Mouse (Mus musculus): ENCODE results near the gene Crocc2. TPM values are rescaled to one million over a fixed set of nuclear protein-coding genes. Genes with fewer than 3 reads are reported as not detected.

Gene Crocc2
- total RNA-seq, 2 experiments from 2014 or later, result 0.06 to 0.15 TPM

DNA sequence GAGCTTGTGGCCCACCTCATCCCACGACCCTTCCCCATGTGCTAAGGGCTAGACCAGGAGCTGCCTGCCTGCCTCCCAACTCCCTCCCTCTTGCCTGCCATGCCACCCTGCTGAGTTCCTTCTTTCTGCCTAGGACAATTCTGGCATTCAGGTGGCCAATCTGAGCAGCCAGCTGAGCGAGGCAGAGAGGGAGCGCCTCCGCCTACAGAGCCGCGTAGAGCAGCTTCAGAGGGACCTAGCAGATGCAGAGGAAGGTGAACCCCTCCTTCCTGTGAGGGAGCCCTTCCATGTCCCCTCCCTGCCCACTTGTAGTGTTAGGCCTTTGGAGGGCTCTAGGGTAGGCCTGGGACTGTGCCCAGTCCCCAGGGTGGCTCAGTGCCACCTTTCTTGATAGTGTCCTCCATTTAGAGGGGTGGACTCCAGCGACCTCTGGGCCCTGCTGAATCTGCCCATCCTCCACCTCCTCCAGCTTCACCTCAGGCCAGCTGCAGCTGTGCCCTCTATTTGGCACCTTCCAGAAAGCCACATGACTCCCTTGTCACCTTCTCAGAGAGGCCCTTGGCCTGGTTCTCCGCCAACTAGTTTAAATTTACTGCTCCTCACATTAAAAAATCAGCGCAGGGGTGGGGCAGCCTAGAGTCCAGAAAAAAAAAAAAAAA, 48.4 kb downstream of the Crocc2 start:
- DNase-seq, result peak; percentile 35

DNA sequence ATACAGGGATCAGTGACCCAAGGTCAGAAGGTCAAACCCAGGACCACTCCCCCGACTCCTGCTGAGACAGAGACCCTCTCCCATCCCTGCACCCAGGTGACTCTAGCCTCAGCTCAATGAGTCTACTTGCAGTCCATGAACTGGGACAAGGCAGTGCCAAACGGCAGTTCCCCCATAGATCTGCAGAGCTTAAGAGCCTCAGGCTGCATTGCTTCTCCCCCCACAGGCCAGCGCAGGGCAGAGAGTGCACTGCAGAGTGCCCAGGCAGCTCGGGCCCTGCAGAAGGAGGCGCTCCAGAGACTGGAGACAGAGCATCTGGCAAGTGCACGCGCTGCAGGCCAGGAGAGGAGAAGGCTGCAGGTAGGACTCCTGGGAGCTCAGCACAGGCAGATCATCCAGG, 49.0 kb downstream of the Crocc2 start:
- DNase-seq, result no peak

DNA sequence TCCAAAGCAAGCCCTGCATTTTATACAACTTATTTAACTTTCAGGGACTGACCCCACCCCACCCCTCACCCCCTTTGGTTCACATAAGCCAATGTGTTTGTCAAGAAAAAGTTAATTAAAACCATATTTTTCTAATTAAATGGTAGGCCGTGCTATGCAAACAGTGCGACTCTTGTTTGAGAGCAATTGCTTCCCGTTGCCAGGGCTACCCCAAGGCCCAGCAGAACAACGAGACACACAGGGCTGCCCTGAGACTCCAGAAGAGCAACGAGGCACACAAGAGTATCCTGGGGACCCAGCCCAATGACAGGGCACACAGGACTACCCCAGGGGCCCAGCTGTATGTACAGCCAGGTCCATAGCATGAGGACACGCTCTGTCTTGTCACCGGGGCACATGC, 52.3 kb downstream of the Crocc2 start:
- DNase-seq, result no peak

DNA sequence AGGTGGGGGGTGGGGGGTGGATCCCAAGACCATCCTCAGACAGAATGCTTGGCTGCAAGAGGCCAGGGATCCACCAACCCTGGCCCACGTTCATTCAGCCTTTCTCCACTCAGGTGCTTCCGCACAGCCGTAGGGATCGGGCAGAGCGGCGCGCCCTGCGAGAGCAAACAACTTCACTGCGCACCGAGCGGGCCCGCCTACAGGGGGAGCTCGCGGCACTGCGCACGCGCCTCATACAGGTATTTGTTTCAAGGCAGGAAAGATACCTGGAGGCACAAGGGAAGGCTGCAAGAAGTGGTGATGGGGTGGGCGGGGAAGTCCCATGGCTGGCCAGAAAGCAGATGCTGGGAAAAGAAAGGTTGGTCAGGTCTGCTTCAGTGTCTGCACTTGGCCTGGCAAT, 55.4 kb downstream of the Crocc2 start:
- peak; percentile 77 for DNase-seq

DNA sequence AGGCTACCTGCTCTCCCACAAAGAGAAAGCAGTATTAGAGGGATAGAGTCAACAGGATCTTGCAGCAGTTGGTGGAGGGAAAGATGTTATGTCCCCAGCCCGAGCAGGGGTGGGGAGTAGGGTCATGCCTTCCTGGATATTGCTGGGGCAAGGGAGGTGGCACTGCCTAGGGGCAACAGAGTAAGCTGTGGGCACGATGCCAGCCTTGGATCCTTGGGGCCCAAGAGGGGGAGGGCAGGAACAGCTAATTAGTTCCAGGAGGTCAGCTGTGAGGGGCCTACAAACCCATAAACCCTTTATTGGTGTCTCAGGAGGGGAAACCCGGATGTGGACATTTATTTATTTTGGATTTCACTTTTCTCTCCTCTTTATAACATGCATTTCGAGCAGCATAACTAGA, 56.7 kb downstream of the Crocc2 start:
- no peak for DNase-seq

DNA sequence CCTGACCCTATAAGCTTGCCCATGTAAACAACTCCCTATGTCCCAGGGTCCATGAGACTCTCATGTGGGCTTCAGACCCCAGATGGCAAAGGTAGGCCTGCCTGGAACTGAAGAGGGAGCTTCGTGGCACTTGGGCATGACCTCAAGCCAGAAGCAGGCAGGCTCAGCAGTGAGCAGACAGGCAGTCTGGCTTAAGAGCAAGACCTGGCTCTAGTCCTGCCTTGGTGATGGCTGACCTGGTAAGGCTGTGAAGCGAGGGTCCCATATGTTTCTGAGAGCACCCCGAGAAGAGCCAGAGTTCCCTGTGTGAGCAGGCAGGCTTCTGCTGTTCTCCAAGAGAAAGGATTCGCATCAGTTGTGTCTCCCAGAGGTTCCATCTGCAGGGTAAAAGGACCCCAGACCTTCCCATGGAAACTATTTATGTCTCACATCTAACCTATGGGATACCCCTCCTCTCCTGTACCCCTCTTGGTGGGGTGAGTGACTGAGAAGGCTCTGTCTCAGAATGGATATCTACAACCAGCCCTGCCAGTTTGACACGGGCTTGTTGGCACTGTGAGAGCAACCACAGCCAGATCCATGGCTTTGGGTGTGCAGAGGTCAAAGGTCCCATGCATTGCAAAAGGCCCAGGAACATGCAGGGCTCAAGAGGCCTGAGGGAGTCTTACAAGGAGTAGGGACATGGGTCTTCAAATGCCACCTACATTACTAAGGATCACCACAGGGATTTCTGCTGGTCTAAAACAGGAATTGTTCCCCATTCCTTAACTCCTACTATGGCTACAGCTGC, 57.4 kb downstream of the Crocc2 start:
- peak; percentile 65 for DNase-seq

DNA sequence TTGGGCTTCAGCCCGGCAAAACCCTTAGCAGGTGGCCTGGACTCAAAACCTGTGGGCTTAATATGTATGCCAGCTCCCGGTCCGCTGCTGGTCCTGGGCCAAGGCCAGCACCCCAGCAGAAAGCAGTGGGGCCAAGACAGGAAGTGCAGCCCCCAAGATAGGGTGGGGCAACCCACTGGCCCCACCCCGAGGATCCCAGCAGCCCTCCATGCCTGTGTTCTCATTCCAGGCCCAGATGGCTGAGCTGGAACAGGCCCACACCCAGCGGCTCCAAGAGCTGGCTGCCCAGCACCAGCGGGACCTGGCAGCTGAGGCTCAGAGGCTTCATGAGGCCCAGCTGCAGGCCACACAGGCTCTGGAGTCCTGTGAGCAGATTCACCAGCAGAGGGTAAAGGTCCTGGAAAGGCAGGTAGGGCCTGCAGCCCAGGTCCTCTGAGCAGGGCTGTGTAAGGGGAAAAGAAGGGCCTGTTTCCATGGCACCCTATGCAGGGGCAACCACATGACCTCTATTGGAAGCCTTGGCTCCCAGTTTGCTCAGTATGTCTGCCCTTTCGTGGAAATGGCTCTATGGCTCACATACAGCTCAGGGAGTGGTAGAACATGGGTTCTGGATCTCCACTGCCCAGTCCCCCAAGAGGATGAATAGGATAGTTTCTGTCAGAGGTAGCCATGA, 58.9 kb downstream of the Crocc2 start:
- DNase-seq, result peak; percentile 34

DNA sequence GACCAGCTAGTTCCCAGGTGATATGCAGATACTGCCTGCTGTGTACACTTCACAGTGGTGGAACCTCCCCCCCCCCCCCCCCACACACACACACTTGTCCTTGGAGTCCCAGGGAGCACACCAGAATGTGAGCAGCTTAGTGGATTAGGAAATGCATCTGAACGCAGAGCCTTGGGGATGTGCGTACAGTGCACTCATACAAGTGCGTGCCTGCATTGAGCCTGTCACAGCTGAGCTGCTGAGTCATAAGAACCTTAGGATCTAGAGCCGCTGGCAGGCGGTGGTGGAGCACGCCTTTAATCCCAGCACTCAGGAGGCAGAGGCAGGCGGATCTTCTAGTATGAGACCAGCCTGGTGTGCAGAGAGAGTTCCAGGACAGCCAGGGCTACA, 59.4 kb downstream of the Crocc2 start:
- DNase-seq, result no peak

DNA sequence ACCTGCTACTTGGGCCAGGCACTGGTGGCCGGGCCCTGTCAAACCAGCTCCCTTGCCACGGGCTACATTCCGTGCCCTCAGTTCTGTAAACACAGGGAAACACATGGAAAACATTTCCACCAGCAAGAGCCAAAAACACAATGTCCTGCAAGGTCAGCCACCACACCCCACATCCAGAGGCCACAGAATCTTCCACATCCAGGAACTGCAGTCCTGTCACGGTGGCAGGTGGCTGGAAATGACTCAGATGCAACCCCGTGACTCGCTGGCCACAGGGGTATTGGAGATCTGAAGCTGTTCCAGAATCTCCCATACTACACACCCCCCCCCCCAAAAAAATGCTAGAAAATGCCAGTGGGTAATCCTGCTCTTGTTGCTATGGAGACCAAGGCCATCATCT, 60.7 kb downstream of the Crocc2 start:
- peak; percentile 29 for DNase-seq

DNA sequence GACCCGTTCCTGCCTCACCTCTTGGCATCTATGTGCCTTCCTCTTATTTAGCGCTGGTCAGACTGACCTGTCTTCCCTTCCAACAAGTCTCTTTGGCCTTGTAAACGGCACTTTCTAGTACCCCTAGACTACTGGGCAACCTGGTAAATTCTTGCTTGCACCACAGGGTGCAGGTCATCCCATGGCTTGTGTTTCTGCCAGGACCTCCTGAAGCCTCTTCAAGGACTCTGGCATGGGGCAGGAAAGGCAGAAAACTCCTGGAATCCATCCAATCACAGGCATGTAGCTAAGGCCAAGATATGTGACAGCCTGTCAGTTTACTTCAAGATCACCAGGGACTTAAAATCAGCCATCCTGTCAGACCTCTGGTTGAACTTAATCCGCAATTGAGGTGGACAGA, 61.1 kb downstream of the Crocc2 start:
- DNase-seq, result peak; percentile 39

DNA sequence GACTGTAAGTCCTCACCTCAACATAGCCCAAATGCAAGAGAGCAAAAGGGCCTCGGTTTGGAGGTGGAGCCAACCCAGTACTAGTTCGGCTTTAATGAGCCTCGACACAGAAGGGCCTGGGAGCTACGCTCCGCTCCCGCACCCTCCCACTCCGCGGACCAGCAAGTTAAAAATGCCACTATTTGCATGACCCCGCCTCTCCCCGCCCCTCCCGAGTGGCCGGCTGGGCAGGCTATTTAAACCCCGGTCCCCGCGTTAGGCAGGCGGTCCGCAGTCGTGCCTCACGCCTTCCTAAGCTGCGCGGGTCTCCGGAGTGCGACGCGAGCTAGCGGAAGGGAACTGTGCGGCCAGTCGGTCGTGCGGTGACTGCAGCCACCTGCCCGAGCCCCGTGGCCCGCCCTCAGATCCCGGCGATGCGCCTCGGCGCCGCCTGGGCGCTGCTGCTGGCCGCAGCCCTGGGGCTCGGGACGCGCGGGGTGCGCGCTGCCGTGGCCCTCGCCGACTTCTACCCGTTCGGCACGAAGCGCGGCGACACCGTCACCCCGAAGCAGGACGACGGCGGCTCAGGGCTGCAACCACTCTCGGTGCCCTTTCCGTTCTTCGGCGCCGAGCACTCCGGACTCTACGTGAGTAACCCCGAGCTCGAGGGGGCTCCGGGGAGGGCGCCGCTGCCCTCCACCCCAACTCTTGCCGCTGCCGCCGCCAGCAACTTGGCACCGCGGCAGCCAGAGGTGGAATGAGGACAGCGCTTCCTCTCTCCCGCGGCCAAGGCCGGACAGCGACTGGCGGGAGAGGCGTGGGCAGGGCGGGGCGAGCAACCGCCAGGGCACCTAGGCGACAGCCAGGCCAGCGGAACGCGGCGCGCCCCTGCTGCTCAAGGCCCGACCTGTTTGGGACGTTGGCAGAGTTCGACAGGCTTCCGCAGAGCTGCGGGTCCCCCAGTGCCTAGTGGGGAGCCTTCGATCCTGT, 67.3 kb downstream of the Crocc2 start, which contains the start of gene Sned1:
TSS of gene Sned1 (plus strand) at position 266 of the 969 bp plus-strand sequence.
- DNase-seq, result peak; percentile 96

DNA sequence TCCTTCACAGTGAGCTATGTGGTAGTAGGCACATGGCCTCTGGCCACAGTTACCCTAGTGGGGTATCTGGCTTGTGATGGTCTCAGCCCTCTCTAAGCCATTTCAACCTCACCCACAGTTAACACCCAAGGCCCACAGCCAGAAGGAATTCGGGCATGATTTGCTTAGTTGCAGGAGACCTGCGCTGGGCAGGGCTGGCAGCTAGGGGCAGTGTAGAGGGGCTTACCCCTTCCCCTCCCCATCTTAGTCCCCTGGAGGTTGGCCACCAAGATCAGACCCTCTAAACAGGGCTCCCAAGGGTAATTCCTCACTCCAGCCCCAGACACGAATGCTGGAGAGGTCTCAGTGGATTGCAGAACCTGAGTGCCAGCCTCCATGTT, 68.0 kb downstream of the Crocc2 start:
- DNase-seq, result peak; percentile 36

DNA sequence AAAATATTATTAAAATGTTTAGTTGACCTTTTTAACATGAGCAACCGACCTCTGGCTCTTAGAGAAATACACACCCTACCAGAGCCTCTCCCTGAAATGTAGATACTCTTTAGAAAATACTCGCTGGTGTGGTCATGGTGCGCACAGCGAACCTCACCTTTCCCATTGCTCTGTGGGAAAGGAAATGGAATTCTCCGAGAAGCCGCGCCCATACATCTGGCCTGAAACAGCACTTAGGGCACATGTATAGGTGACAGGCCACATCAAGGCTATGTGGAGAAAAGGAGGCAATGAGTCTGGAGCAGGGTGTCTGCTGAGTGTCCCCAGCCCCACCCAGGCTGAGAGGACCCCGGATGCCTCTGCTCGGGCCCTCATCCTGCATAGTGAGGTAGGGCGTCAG, 69.2 kb downstream of the Crocc2 start:
- no peak for DNase-seq

DNA sequence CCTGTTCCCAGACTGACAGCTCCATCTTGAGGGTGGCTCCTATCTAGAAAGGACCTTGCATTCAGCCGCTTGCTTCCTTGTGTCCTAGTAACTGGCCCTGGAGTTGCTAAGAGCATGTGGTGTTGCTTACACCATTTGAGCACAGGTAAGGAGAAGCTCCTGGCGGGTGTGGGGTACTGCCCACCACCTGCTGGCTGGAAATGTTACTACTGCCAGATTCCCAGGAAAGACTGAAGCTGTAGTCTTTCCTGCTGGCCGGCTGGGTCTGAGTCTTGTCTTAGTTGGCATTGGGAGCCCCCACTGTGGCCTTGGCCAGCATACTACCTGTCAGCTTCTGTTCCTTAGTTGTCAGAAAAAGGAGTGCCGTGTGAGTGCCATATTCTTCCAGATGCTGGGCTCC, 69.7 kb downstream of the Crocc2 start:
- DNase-seq, result peak; percentile 37

DNA sequence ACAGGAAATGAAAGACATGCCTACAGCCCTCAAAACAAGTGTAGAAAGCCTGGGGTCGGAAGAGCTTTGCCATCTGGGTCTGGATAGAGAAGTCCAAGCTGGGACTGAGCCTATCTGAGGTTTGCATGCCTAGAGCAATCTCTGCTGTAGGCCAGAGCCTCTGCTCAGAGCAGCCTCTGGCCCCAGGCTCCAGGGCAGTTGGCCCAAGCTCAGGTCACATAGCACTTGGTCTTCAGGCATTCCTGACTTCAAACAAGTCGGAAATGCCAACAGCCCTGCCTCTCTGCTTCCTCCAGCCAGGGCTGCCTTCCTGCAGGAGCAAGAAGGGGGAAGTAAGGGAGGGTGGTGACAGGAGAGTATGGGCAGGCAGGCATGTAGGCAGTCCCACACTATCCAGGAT, 77.4 kb downstream of the Crocc2 start:
- DNase-seq, result no peak

DNA sequence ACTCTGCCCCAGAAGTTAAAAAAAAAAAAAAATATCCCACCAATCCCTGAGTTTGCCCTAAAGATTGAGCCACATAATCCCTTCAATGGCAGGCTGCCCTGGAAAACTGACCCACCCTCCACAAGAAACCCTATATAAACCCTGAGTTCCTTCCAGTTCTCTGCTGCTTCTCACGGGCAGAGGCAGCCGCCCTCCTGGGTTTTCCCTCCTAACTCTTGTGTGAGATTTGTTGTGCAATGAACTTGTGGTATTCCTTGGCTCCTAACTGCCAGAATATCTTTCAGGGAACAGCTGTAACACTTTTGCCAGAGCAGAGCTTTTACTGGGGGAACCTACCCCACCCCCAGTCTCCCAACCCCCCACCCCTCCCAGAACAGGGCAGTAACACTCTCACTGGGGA, 84.1 kb downstream of the Crocc2 start:
- DNase-seq, result no peak

DNA sequence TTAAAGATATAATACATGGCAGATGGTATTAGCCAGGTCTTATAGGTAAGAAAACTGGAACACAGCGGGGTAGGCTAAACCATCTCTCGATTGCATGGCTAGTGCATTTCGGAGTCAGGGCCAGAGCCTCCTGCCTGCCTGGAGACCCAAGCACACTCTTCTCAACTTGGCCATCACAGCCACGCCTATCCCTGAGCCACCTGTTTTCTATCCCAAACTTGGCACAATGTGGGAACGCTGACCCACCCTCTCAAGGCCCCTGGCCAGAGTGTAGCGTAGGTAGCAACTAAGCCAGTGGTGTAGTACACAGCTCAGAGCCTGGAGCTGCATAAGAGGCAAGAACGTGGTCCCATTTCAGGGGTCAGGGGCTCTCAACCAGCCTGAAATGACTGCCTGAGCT, 87.2 kb downstream of the Crocc2 start:
- no peak for DNase-seq

DNA sequence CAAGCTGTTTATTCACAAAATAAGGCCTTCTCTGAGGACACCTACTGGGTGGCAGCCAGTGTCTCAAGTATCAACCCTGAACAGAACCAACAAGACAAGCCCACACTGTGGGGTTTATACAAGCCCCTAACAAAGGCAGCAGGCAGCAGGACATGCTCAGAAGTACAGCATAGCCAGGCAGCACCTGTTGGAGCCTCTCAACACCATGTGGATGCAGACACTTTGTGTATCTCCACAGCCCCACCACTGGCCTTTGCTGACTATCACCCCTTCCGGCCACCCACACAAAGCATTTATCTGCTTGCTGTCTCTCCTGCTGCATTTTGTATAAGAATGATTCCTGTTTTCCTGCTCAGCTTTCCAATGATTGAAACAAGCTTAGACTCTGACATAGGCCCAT, 89.0 kb downstream of the Crocc2 start:
- no peak for DNase-seq

DNA sequence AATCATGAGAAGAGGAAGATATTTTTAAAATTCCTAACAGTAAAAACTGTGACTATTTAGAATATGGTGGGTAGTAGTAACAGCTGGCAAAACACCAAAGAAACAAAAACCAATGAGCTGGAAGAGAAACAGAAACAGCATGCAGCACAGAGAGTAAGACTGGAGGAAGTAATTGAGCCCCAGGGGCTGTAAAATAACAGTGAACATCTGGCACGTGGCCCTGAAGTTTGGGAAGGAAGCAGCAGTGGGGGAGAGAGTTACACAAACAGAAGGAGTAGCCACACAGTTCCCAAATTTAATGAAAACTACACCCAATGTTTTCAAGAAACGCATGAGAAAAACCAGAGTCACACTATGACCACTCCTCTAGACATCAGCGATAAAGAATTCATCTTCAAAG, 98.7 kb downstream of the Crocc2 start:
- DNase-seq, result no peak

DNA sequence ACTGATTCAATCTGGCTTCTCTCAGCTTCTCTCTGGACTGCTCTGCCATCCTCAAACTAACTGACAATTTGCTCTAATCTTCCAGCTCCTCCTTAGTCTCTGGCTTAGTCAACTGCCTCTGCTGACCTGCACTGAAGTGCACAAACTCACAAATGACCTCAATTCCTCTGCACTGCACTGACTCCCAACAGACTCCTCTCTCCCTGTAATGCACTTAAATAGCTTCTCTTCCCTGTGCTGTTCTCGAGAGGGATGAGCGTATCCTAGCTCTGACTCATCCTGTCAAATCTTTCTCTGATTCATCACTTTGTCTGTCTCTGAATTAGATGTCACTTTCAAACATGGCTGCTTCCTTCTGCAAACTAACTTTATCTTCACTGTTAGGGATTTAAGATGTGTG, 99.7 kb downstream of the Crocc2 start:
- DNase-seq, result no peak

DNA sequence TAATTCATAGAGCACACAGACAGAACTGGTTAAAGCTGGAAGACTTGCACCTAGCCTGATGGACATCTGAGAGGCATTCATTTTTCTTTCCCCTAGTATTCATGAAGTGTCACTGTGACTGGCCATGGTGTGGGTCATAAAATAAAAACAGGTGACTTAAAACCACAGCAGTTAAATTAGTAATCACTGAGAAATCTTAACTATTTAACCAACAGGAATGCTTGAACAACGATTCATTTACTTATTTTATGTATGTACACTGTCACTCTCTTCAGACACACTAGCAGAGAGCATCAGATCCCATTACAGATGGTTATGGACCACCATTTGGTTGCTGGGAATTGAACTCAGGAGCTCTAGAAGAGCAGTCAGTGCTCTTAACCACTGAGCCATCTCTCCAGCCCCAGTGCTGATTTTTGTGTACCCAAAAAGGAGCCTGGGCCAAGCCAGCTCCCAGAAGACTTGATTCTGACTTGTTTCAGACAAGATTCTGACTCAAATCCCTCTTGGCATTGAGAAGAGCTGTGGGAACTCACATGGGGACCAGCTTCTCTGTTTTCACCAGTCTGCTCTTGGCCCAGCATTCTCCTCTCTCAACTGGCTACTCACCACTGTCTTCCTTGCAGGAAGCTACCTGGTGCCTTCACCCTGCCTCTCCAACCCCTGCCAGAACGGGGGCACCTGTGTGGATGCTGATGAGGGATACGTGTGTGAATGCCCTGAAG, 102.2 kb downstream of the Crocc2 start:
- no peak for DNase-seq

DNA sequence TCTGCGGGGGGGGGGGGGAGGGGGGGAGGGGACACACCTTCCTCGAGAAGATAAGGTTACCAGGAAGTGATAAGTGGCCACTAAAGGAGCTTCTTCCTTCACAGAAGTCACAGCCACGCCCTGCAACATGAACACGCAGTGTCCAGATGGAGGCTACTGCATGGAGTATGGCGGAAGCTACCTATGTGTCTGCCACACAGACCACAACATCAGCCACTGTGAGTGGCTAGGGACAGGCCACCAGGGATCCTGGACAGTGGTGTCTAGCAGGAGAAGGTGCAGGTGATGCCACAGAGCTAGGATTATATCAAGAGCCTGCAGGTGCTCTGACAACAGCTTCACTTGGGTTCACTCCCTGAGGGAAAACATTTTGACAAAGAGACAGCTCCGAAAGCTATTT, 103.2 kb downstream of the Crocc2 start:
- no peak for DNase-seq

Measured in adrenal gland, postnatal 10 days (tissue).